Mouse (Mus musculus) Muller cell, postnatal 12 days (primary cell): ENCODE results near the gene Stard5.
A peak's percentile ranks its signal among the peaks of the same experiment; 100 is the strongest.

Experiments
- DNase-seq: peaks from one replicate; pipeline ENCODE4 v3.0.0-alpha.2; 2015; ENCODE audit errors: inconsistent ontology term

The Stard5 gene

GRCm38 (mm10) chr7:83662711-83663375 is 31.1 kb downstream of the Stard5 start:
- no peak for DNase-seq

- no peak for DNase-seq
Measured at GRCm38 (mm10) chr7:83666087-83666595, 34.4 kb downstream of the Stard5 start.

- no peak for DNase-seq
Measured at GRCm38 (mm10) chr7:83667936-83668645, 36.3 kb downstream of the Stard5 start.

GRCm38 (mm10) chr7:83668724-83669123 is 37.0 kb downstream of the Stard5 start:
- no peak for DNase-seq

GRCm38 (mm10) chr7:83671573-83671972 is 39.8 kb downstream of the Stard5 start:
- DNase-seq: no peak

- DNase-seq: peak; percentile 17
Measured at GRCm38 (mm10) chr7:83675545-83676254, 43.9 kb downstream of the Stard5 start.

GRCm38 (mm10) chr7:83677296-83677695 is 45.5 kb downstream of the Stard5 start:
- DNase-seq: no peak

- no peak for DNase-seq
Measured at GRCm38 (mm10) chr7:83678506-83678905, 46.7 kb downstream of the Stard5 start.

GRCm38 (mm10) chr7:83682640-83683274 is 51.0 kb downstream of the Stard5 start:
- DNase-seq: no peak

GRCm38 (mm10) chr7:83695449-83696212 is 63.9 kb downstream of the Stard5 start:
- no peak for DNase-seq

GRCm38 (mm10) chr7:83699066-83699745 is 67.4 kb downstream of the Stard5 start:
- no peak for DNase-seq
